Mouse (Mus musculus): ENCODE measurements around the gene Nt5c2. TPM values are rescaled to one million over a fixed set of nuclear protein-coding genes. Genes with fewer than 3 reads are reported as not detected.
A peak's percentile ranks its signal among the peaks of the same experiment; 100 is the strongest.

The Nt5c2 gene
- polyA plus RNA-seq, 1 experiment from 2014 or later: 85.4 TPM

- H3K4me2 ChIP-seq: peak overlapping the region; percentile 76
- H3K4me3 ChIP-seq: peak overlapping the region; percentile 91
- no peaks in the 10 kb centered on the region for H3K27me3 ChIP-seq
- ATAC-seq (ENCODE audit: borderline replicate concordance, extremely low read depth, low FRiP score, low TSS enrichment): no peak
- H3K9me3 ChIP-seq: no peaks in the 10 kb centered on the region
- peak overlapping the region; percentile 92 for H3K9ac ChIP-seq
- H3K36me3 ChIP-seq: 0 out of 2 replicates have a peak, but pooled peaks cover 2% of the 10 kb centered on the region
- peak overlapping the region; percentile 99 for H3K27ac ChIP-seq
- H3K4me1 ChIP-seq: peaks cover 49% of the 10 kb centered on the region
- WGBS: 6% methylated on average over 22 of the region's 22 CpGs
Observed at GRCm38 (mm10) chr19:46961047-46961651, 53.8 kb downstream of the Nt5c2 start.

- Histone ChIP-seq H3K27ac (peak overlapping the region; percentile 99; the same call in 1 of the 2 replicates), H3K9ac (peak overlapping the region; percentile 92), H3K4me2 (peak overlapping the region; percentile 76), H3K4me3 (peak overlapping the region; percentile 91), H3K9me3 (no peaks in the 10 kb centered on the region), H3K4me1 (peaks cover 49% of the 10 kb centered on the region), H3K27me3 (no peaks in the 10 kb centered on the region), H3K36me3 (0 out of 2 replicates have a peak, but pooled peaks cover 2% of the 10 kb centered on the region)
- WGBS: 58% methylated on average over 13 of the region's 13 CpGs
- ATAC-seq (ENCODE audit: borderline replicate concordance, extremely low read depth, low FRiP score, low TSS enrichment): no peak
Observed at GRCm38 (mm10) chr19:46960101-46961046, 54.6 kb downstream of the Nt5c2 start.

- WGBS: 40% methylated on average over 3 of the region's 3 CpGs
- 0 out of 2 replicates have a peak, but pooled peaks cover 2% of the 10 kb centered on the region for H3K36me3 ChIP-seq
- no peaks in the 10 kb centered on the region for H3K9me3 ChIP-seq
- H3K4me3 ChIP-seq: no peak overlapping the region
- no peak overlapping the region for H3K9ac ChIP-seq
- 0 out of 2 replicates have a peak overlapping the region, but pooled peaks have one; percentile 16 for H3K27ac ChIP-seq
- H3K4me1 ChIP-seq: peaks cover 49% of the 10 kb centered on the region
- peak overlapping the region; percentile 76 for H3K4me2 ChIP-seq
- no peaks in the 10 kb centered on the region for H3K27me3 ChIP-seq
- ATAC-seq (ENCODE audit: borderline replicate concordance, extremely low read depth, low FRiP score, low TSS enrichment): no peak
Observed at GRCm38 (mm10) chr19:46959536-46959935, 55.4 kb downstream of the Nt5c2 start.

GRCm38 (mm10) chr19:46958566-46958965 lies 56.4 kb downstream of the Nt5c2 start:
- ATAC-seq (ENCODE audit: borderline replicate concordance, extremely low read depth, low FRiP score, low TSS enrichment): no peak
- no peaks in the 10 kb centered on the region for H3K27me3 ChIP-seq
- no peaks in the 10 kb centered on the region for H3K9me3 ChIP-seq
- 35% methylated on average over 3 of the region's 3 CpGs for WGBS
- no peak overlapping the region for H3K4me3 ChIP-seq
- 0 out of 2 replicates have a peak, but pooled peaks cover 2% of the 10 kb centered on the region for H3K36me3 ChIP-seq
- peak overlapping the region; percentile 42; the same call in 1 of the 2 replicates for H3K27ac ChIP-seq
- no peak overlapping the region for H3K4me2 ChIP-seq
- H3K9ac ChIP-seq: no peak overlapping the region
- peaks cover 51% of the 10 kb centered on the region for H3K4me1 ChIP-seq

- no peak for ATAC-seq (ENCODE audit: borderline replicate concordance, extremely low read depth, low FRiP score, low TSS enrichment)
- Histone ChIP-seq H3K9me3 (no peaks in the 10 kb centered on the region), H3K4me1 (peaks cover 51% of the 10 kb centered on the region), H3K4me2 (no peak overlapping the region), H3K27me3 (no peaks in the 10 kb centered on the region), H3K36me3 (0 out of 2 replicates have a peak, but pooled peaks cover 2% of the 10 kb centered on the region), H3K9ac (no peak overlapping the region), H3K27ac (no peak overlapping the region), H3K4me3 (no peak overlapping the region)
- WGBS: 64% methylated on average over 4 of the region's 4 CpGs
Observed at GRCm38 (mm10) chr19:46957971-46958370, 57.0 kb downstream of the Nt5c2 start.

- no peaks in the 10 kb centered on the region for H3K27me3 ChIP-seq
- 80% methylated on average over 5 of the region's 5 CpGs for WGBS
- no peak overlapping the region for H3K4me3 ChIP-seq
- no peak overlapping the region for H3K4me2 ChIP-seq
- H3K9ac ChIP-seq: no peak overlapping the region
- H3K27ac ChIP-seq: no peak overlapping the region
- 0 out of 2 replicates have a peak, but pooled peaks cover 2% of the 10 kb centered on the region for H3K36me3 ChIP-seq
- no peak for ATAC-seq (ENCODE audit: borderline replicate concordance, extremely low read depth, low FRiP score, low TSS enrichment)
- no peaks in the 10 kb centered on the region for H3K9me3 ChIP-seq
- peaks cover 48% of the 10 kb centered on the region for H3K4me1 ChIP-seq
Observed at GRCm38 (mm10) chr19:46957001-46957400, 58.0 kb downstream of the Nt5c2 start.

- Histone ChIP-seq H3K9ac (no peak overlapping the region), H3K36me3 (0 out of 2 replicates have a peak, but pooled peaks cover 2% of the 10 kb centered on the region), H3K27me3 (no peaks in the 10 kb centered on the region), H3K4me3 (no peak overlapping the region), H3K9me3 (no peaks in the 10 kb centered on the region), H3K4me2 (no peak overlapping the region), H3K27ac (no peak overlapping the region), H3K4me1 (peaks cover 48% of the 10 kb centered on the region)
- WGBS: 52% methylated on average over 2 of the region's 2 CpGs
- ATAC-seq (ENCODE audit: borderline replicate concordance, extremely low read depth, low FRiP score, low TSS enrichment): no peak
Observed at GRCm38 (mm10) chr19:46956410-46956809, 58.5 kb downstream of the Nt5c2 start.

GRCm38 (mm10) chr19:46955630-46956029 lies 59.3 kb downstream of the Nt5c2 start:
- H3K27ac ChIP-seq: no peak overlapping the region
- no peaks in the 10 kb centered on the region for H3K9me3 ChIP-seq
- H3K4me1 ChIP-seq: peaks cover 43% of the 10 kb centered on the region
- WGBS: 94% methylated on average over 4 of the region's 4 CpGs
- peaks cover 3% of the 10 kb centered on the region; the same call in 1 of the 2 replicates for H3K36me3 ChIP-seq
- no peak overlapping the region for H3K4me2 ChIP-seq
- no peak for ATAC-seq (ENCODE audit: borderline replicate concordance, extremely low read depth, low FRiP score, low TSS enrichment)
- H3K4me3 ChIP-seq: no peak overlapping the region
- no peaks in the 10 kb centered on the region for H3K27me3 ChIP-seq
- H3K9ac ChIP-seq: no peak overlapping the region

GRCm38 (mm10) chr19:46953536-46953935 lies 61.4 kb downstream of the Nt5c2 start:
- ATAC-seq (ENCODE audit: borderline replicate concordance, extremely low read depth, low FRiP score, low TSS enrichment): no peak
- no peak overlapping the region for H3K9ac ChIP-seq
- no peak overlapping the region for H3K4me2 ChIP-seq
- WGBS: 66% methylated on average over 3 of the region's 3 CpGs
- peak overlapping the region; percentile 82 for H3K27ac ChIP-seq
- no peak overlapping the region for H3K4me3 ChIP-seq
- no peaks in the 10 kb centered on the region for H3K27me3 ChIP-seq
- H3K4me1 ChIP-seq: peaks cover 23% of the 10 kb centered on the region
- H3K9me3 ChIP-seq: no peaks in the 10 kb centered on the region
- H3K36me3 ChIP-seq: peaks cover 18% of the 10 kb centered on the region

GRCm38 (mm10) chr19:46952986-46953385 lies 62.0 kb downstream of the Nt5c2 start:
- H3K9me3 ChIP-seq: no peaks in the 10 kb centered on the region
- no peak overlapping the region for H3K4me2 ChIP-seq
- no peak for ATAC-seq (ENCODE audit: borderline replicate concordance, extremely low read depth, low FRiP score, low TSS enrichment)
- H3K9ac ChIP-seq: no peak overlapping the region
- H3K36me3 ChIP-seq: peaks cover 18% of the 10 kb centered on the region
- WGBS: 67% methylated on average over 5 of the region's 5 CpGs
- H3K4me1 ChIP-seq: peaks cover 18% of the 10 kb centered on the region
- no peaks in the 10 kb centered on the region for H3K27me3 ChIP-seq
- no peak overlapping the region for H3K4me3 ChIP-seq
- H3K27ac ChIP-seq: peak overlapping the region; percentile 82

- Histone ChIP-seq H3K4me1 (no peaks in the 10 kb centered on the region), H3K27ac (no peak overlapping the region), H3K36me3 (peaks cover 3% of the 10 kb centered on the region), H3K4me2 (no peak overlapping the region), H3K4me3 (no peak overlapping the region), H3K9ac (no peak overlapping the region), H3K9me3 (no peaks in the 10 kb centered on the region), H3K27me3 (no peaks in the 10 kb centered on the region)
- no peak for ATAC-seq (ENCODE audit: borderline replicate concordance, extremely low read depth, low FRiP score, low TSS enrichment)
- WGBS: 87% methylated on average over 6 of the region's 6 CpGs
Observed at GRCm38 (mm10) chr19:46944341-46944740, 70.6 kb downstream of the Nt5c2 start.
